In the genomic region with DNA sequence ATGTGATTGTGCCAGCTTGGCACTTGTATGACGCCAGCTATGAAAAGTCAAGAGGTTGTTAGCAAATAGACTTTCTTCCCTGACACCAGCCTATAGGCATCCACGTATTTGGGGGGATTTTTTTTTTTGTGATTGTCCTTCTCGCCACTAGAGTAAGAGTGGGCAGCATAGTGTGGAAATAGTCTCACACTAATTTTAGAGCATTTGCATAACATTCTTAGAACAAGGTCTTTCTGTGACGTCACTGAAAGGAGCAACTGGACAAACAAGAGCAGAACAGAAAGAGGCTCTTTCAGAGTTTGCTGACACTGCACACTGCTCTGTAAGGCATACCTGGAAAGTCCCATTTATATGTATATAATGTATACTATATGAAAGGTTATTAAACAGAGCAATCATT, we compare ENCODE assay signal across 26 mouse cellular contexts.
"Had no signal": no experiment of that assay in that cellular context is flagged by ENCODE, and none has a peak within 500 bp of the region (broad histone marks: within the 10 kb centered on the region; RNA-seq: fewer than 3 reads in every experiment).

No protein-coding gene starts in this region.

- H3K9me3 ChIP-seq: heart, embryonic 13.5 days; heart, embryonic 15.5 days; hindbrain, embryonic 13.5 days; hindbrain, embryonic 15.5 days; kidney, embryonic 15.5 days; limb, embryonic 15.5 days had no signal

- DNase-seq: gastrocnemius, adult 2 months; gastrocnemius, postnatal 10 days; gastrocnemius, postnatal 25 days; heart, adult 11 months; heart, adult 2 months; heart, postnatal 14 days; heart, postnatal 36 days; kidney, adult 11 months; kidney, adult 2 months; kidney, adult 9 months; kidney, postnatal 14 days; kidney, postnatal 36 days; layer of hippocampus, adult 9-11 months; layer of hippocampus, postnatal 36 days; left cerebral cortex, postnatal 4 days had no signal

- H3K4me2 ChIP-seq: heart, embryonic 11.5 days; heart, embryonic 13.5 days; heart, embryonic 15.5 days; hindbrain, embryonic 13.5 days; hindbrain, embryonic 15.5 days; kidney, embryonic 15.5 days; limb, embryonic 13.5 days; limb, embryonic 15.5 days had no signal

- H3K27me3 ChIP-seq: heart, embryonic 13.5 days; heart, embryonic 15.5 days; limb, embryonic 13.5 days had no signal

- H3K9ac ChIP-seq: heart, embryonic 13.5 days; heart, embryonic 15.5 days; hindbrain, embryonic 13.5 days; hindbrain, embryonic 15.5 days; kidney, embryonic 15.5 days; limb, embryonic 13.5 days; limb, embryonic 15.5 days had no signal

- H3K36me3 ChIP-seq: heart, embryonic 13.5 days; heart, embryonic 15.5 days; hindbrain, embryonic 13.5 days; hindbrain, embryonic 15.5 days; kidney, embryonic 15.5 days; limb, embryonic 13.5 days; limb, embryonic 15.5 days had no signal

- H3K4me3 ChIP-seq: gastrocnemius, adult 2 months; heart, adult 2 months; heart, embryonic 13.5 days; heart, embryonic 15.5 days; hindbrain, embryonic 13.5 days; hindbrain, embryonic 15.5 days; kidney, embryonic 15.5 days; limb, embryonic 13.5 days; limb, embryonic 15.5 days had no signal

- ATAC-seq: hindbrain, postnatal 0 days; intestine, embryonic 16.5 days had no signal

- H3K27ac ChIP-seq: gastrocnemius, adult 2 months; heart, adult 2 months; heart, embryonic 13.5 days; heart, embryonic 15.5 days; hindbrain, embryonic 13.5 days; hindbrain, embryonic 15.5 days; hindbrain, postnatal 0 days; kidney, embryonic 15.5 days; kidney, postnatal 0 days; limb, embryonic 13.5 days; limb, embryonic 15.5 days had no signal
